Mouse (Mus musculus) limb, embryonic 10.5 days (tissue): Measurements from ENCODE around the gene Vasn. TPM values are rescaled to one million over a fixed set of nuclear protein-coding genes. Genes with fewer than 3 reads are reported as not detected.

Experiments
- DNase-seq: peaks from one replicate; pipeline ENCODE4 v3.0.0-alpha.2; 2017; ENCODE audit warnings: low spot score
- H3K27ac ChIP-seq: fragments of 300-500 bp; sonication (generic); 2 replicates; pipeline ENCODE4 v1.5.1; 2016; ENCODE audit warnings: mild to moderate bottlenecking
- H3K27me3 ChIP-seq: fragments of 300-500 bp; sonication (generic); 2 replicates; pipeline ENCODE4 v1.6.1; 2016; ENCODE audit warnings: low read depth, mild to moderate bottlenecking; ENCODE audit not compliant: poor library complexity, severe bottlenecking
- H3K36me3 ChIP-seq: fragments of 300-500 bp; sonication (generic); 2 replicates; pipeline ENCODE4 v1.6.1; 2016; ENCODE audit warnings: mild to moderate bottlenecking, moderate library complexity
- H3K4me1 ChIP-seq: fragments of 300-500 bp; sonication (generic); 2 replicates; pipeline ENCODE4 v1.6.1; 2016
- H3K4me3 ChIP-seq: fragments of 300-500 bp; sonication (generic); 2 replicates; pipeline ENCODE4 v1.5.1; 2016; ENCODE audit warnings: mild to moderate bottlenecking, moderate library complexity
- H3K9me3 ChIP-seq: fragments of 300-500 bp; sonication (generic); replicated peaks from 2 replicates; pipeline ENCODE4 v1.6.1; 2016; ENCODE audit warnings: mild to moderate bottlenecking
- WGBS: fragments of 180-500 bp; shearing (Covaris S2); methylation state at CpG from one replicate; pipeline ENCODE4 v1.1.7; 2016; 5-methylcytosine and 5-hydroxymethylcytosine counted together
- polyA plus RNA-seq: library from polyadenylated mRNA; unstranded; fragments of >200 nt; fragmentation: Nextera tagmentation; extraction: Ambion mirVana; gene quantifications from 2 replicates; pipeline ENCODE4 v1.2.1, GENCODE M21; 2016

Gene Vasn
- 22.5 and 28.3 TPM in 2 replicates for polyA plus RNA-seq

- WGBS = under 1% methylated on average over 22 of the region's 22 CpGs
- Histone ChIP-seq H3K27ac (peak within 1 kb of the TSS; percentile 87), H3K4me1 (peaks cover 74% of the 10 kb centered on the region), H3K27me3 (no peaks in the 10 kb centered on the region), H3K9me3 (no peaks in the 10 kb centered on the region), H3K4me3 (peak within 1 kb of the TSS; percentile 74), H3K36me3 (peaks cover 40% of the 10 kb centered on the region)
- peak; percentile 85 for DNase-seq
Observed at GRCm38 (mm10) chr16:4639831-4640237, at the start of gene Vasn, which contains the start of gene Dnaja3. TSS of gene Vasn (plus strand) at chr16:4639941. TSS of gene Dnaja3 (plus strand) at chr16:4639989.

DNA sequence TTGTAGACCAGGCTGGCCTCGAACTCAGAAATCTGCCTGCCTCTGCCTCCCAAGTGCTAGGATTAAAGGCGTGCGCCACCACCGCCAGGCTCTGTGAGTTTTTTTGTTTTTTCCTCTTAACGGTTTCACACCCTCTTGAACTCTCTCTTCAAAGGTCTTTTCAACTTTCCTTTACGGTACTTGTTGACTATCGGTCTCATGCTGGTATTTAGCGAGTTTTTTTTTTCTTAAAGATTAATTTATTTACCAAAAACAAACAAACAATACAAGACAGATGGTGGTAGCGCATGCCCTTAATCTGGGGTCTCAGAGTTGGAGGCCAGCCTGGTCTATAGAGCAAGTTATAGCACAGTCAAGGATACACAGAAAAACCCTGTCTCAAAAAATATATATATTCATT is 49.5 kb upstream of the Vasn start:
- H3K36me3 ChIP-seq = peaks cover 17% of the 10 kb centered on the region

DNA sequence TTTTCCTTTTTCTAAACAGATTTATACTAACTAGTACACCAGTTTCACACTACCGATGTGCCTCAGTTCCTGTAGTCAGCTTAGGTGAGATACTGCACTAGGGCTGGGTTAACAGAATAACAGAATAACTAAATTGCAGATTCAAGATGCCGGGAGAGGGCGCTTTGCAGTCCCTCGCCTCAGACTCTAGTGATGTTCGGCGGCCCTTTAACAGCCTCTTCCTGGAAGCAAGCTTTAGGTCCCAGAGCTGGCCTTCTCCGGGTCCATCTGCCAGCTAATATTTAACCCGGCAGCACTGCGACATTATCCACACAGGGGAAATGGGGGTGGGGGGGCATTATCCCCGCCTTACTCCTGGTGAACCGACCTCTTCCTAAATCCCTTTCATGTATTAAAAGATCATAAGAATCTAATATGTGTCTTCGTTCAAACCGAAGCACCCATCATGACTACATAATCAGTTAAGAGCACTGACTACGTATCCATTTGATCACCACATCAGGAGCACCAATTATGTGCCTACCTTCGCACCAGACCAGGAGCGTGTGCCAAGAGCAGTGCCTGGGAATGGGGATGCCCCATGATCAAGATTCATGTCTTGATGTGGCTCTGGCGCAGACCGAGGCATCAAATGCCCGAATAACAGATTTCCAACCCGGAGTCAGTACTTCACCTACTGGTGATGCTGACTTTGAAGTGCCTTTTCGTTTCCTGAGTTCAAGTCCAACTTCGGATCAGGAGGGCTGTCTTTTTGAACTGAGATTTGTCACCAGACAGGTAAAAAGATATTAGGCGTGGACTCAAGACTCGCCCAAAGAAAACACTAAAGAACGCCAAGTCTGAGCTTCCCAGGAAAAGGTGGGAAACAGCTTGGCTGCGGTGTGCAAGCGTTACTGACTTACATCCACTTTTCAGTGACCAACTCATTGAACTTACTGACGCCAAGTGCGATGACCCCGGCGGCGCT is 46.5 kb upstream of the Vasn start:
- DNase-seq = peak; percentile 58
- H3K27ac ChIP-seq = peak overlapping the region; percentile 99
- H3K36me3 ChIP-seq = peaks cover 20% of the 10 kb centered on the region
- WGBS = 16% methylated on average over 32 of the region's 32 CpGs
- no peaks in the 10 kb centered on the region for H3K27me3 ChIP-seq
- peak overlapping the region; percentile 97 for H3K4me3 ChIP-seq
- H3K4me1 ChIP-seq = peaks cover 56% of the 10 kb centered on the region
- no peaks in the 10 kb centered on the region for H3K9me3 ChIP-seq

More for the DNA sequence above, 49.5 kb upstream of the Vasn start:
- no peak for DNase-seq
- H3K4me3 ChIP-seq = no peak overlapping the region
- no peaks in the 10 kb centered on the region for H3K9me3 ChIP-seq
- H3K27ac ChIP-seq = no peak overlapping the region
- H3K27me3 ChIP-seq = no peaks in the 10 kb centered on the region
- 94% methylated on average over 9 of the region's 9 CpGs for WGBS
- peaks cover 52% of the 10 kb centered on the region for H3K4me1 ChIP-seq

- Histone ChIP-seq H3K4me3 (peak within 1 kb of the TSS; percentile 97), H3K9me3 (no peaks in the 10 kb centered on the region), H3K27me3 (no peaks in the 10 kb centered on the region), H3K36me3 (peaks cover 21% of the 10 kb centered on the region), H3K27ac (peak within 1 kb of the TSS; percentile 99), H3K4me1 (peaks cover 66% of the 10 kb centered on the region)
- WGBS = under 1% methylated on average over 36 of the region's 74 CpGs
- peak; percentile 92 for DNase-seq
Observed at GRCm38 (mm10) chr16:4593971-4594813, 45.5 kb upstream of the Vasn start, which contains the start of gene Glis2. TSS of gene Glis2 (plus strand) at chr16:4594713.

DNA sequence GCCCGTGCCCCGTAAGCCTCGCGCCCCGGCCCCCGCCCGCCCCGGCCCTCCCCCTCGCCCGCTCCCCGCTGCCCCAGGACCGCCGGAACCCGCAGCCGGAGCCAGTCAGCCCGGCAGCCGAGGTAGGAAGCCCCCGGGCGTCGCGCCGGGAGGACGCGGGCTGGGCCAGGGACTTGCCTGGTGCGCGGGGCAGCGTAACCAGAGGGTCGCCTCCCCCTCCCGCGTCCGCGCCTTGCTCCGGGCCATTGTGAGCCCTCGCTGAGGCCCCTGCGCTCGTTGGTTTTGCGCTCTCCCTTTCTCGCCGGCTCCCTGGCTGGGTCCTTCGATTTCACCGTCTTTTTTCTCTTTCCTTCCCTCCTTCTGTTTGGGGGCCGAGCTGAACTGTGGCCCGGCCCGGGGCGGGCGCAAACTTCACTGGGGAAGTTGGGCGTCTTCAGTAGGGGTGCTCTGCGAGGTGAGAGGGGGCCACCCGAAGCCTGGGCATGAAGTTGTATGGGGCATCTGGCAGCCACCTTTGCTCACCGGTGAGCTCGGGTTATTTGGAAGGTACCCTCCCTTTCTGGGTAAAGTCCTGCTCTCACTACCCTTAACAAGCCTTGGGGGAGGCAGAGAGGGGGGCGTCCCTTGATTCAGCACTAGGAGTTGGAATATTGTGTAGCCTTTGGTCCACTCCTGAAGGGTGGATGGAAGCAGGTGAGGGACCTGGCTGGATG is 44.8 kb upstream of the Vasn start:
- no peaks in the 10 kb centered on the region for H3K9me3 ChIP-seq
- DNase-seq = no peak
- peak overlapping the region; percentile 97 for H3K4me3 ChIP-seq
- peak overlapping the region; percentile 99 for H3K27ac ChIP-seq
- H3K36me3 ChIP-seq = peaks cover 22% of the 10 kb centered on the region
- WGBS = under 1% methylated on average over 52 of the region's 52 CpGs
- H3K4me1 ChIP-seq = peaks cover 74% of the 10 kb centered on the region
- H3K27me3 ChIP-seq = no peaks in the 10 kb centered on the region

- peak; percentile 53 for DNase-seq
- Histone ChIP-seq H3K27me3 (no peaks in the 10 kb centered on the region), H3K36me3 (peaks cover 17% of the 10 kb centered on the region), H3K4me3 (peak overlapping the region; percentile 97), H3K4me1 (peaks cover 80% of the 10 kb centered on the region), H3K9me3 (no peaks in the 10 kb centered on the region), H3K27ac (peak overlapping the region; percentile 99)
- WGBS = 7% methylated on average over 5 of the region's 5 CpGs
Observed at GRCm38 (mm10) chr16:4595527-4595963, 44.2 kb upstream of the Vasn start.

- no peak for DNase-seq
- Histone ChIP-seq H3K4me1 (peaks cover 87% of the 10 kb centered on the region), H3K27me3 (no peaks in the 10 kb centered on the region), H3K9me3 (no peaks in the 10 kb centered on the region), H3K36me3 (peaks cover 10% of the 10 kb centered on the region), H3K27ac (peak overlapping the region; percentile 99), H3K4me3 (peak overlapping the region; percentile 97)
- 3% methylated on average over 3 of the region's 3 CpGs for WGBS
Observed at GRCm38 (mm10) chr16:4596141-4596728, 43.5 kb upstream of the Vasn start.

- no peak for DNase-seq
- 0 out of 2 replicates have a peak, but pooled peaks cover 9% of the 10 kb centered on the region for H3K36me3 ChIP-seq
- 70% methylated on average over 2 of the region's 2 CpGs for WGBS
- peak overlapping the region; percentile 99 for H3K27ac ChIP-seq
- H3K4me3 ChIP-seq = peak overlapping the region; percentile 97
- H3K27me3 ChIP-seq = no peaks in the 10 kb centered on the region
- H3K9me3 ChIP-seq = no peaks in the 10 kb centered on the region
- peaks cover 93% of the 10 kb centered on the region for H3K4me1 ChIP-seq
Observed at GRCm38 (mm10) chr16:4596836-4597235, 42.9 kb upstream of the Vasn start.

GRCm38 (mm10) chr16:4597296-4597695 is 42.4 kb upstream of the Vasn start:
- 67% methylated on average over 6 of the region's 7 CpGs for WGBS
- DNase-seq = peak; percentile 34
- H3K27ac ChIP-seq = peak overlapping the region; percentile 99
- no peaks in the 10 kb centered on the region for H3K27me3 ChIP-seq
- H3K4me3 ChIP-seq = peak overlapping the region; percentile 97
- no peaks in the 10 kb centered on the region for H3K9me3 ChIP-seq
- H3K4me1 ChIP-seq = peaks cover 96% of the 10 kb centered on the region
- H3K36me3 ChIP-seq = 0 out of 2 replicates have a peak, but pooled peaks cover 9% of the 10 kb centered on the region

GRCm38 (mm10) chr16:4598041-4598440 is 41.7 kb upstream of the Vasn start:
- WGBS = 59% methylated on average over 5 of the region's 5 CpGs
- Histone ChIP-seq H3K27ac (peak overlapping the region; percentile 59; the same call in 1 of the 2 replicates), H3K4me3 (peak overlapping the region; percentile 26), H3K27me3 (no peaks in the 10 kb centered on the region), H3K9me3 (no peaks in the 10 kb centered on the region), H3K4me1 (peaks cover 96% of the 10 kb centered on the region), H3K36me3 (0 out of 2 replicates have a peak, but pooled peaks cover 9% of the 10 kb centered on the region)
- DNase-seq = no peak

DNA sequence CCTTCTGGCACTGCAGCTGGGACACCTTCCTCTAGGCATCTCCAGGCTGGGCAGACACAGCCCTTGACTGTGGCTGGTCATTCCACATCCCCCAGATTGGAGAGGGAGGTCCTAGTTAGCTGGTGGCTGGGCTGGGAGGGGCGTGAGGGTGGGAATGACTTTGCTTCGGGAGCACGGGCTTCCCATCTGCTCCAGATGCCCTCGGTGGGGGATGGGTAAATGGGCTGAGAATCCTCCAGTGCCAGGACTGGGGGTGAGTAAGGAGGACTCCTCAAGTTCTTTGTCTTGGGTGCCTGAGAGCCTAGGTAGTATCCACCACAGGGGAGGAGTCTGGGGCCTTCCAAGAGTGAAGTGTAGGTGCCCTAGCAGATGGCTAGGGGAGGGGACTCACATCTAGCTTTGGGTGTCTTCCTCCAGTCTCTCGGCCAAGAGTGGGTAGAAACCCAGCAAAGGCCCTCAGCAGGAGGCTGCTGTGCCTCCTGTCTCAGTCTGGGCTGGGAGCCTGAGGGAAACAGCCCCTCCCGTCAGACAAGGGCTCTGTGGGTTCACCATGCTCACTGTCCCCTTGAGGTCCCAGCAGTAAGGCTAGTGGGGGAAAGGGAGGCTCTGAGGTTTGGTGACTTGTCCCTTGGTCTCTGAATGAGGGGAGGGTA is 40.7 kb upstream of the Vasn start:
- Histone ChIP-seq H3K9me3 (no peaks in the 10 kb centered on the region), H3K27me3 (no peaks in the 10 kb centered on the region), H3K4me1 (peaks cover 96% of the 10 kb centered on the region), H3K36me3 (0 out of 2 replicates have a peak, but pooled peaks cover 9% of the 10 kb centered on the region), H3K4me3 (peak overlapping the region; percentile 26), H3K27ac (peak overlapping the region; percentile 59)
- peak; percentile 36 for DNase-seq
- WGBS = 18% methylated on average over 6 of the region's 6 CpGs
